Mouse (Mus musculus) testis, adult 2 months (tissue): Measurements from ENCODE around the gene Mgme1. TPM values are rescaled to one million over a fixed set of nuclear protein-coding genes. Genes with fewer than 3 reads are reported as not detected.
A peak's percentile ranks its signal among the peaks of the same experiment; 100 is the strongest.

Source experiments
- H3K27ac ChIP-seq: fragments of 200-500 bp; 2 replicates; pipeline ENCODE4 v1.5.1; 2012; ENCODE audit warnings: low read depth, low read length; ENCODE audit not compliant: control insufficient read depth, insufficient read depth
- H3K27me3 ChIP-seq: fragments of 200-500 bp; 2 replicates; pipeline ENCODE4 v1.6.1; 2012; ENCODE audit warnings: mild to moderate bottlenecking, low read length, moderate library complexity; ENCODE audit not compliant: control insufficient read depth, insufficient read depth
- H3K36me3 ChIP-seq: fragments of 200-500 bp; 2 replicates; pipeline ENCODE4 v1.6.1; 2012; ENCODE audit warnings: mild to moderate bottlenecking, low read length; ENCODE audit not compliant: control insufficient read depth, insufficient read depth
- H3K4me1 ChIP-seq: fragments of 200-500 bp; 2 replicates; pipeline ENCODE4 v1.6.1; 2012; ENCODE audit warnings: low read length; ENCODE audit not compliant: control insufficient read depth, insufficient read depth
- H3K4me3 ChIP-seq: fragments of 200-500 bp; 2 replicates; pipeline ENCODE4 v1.5.1; 2012; ENCODE audit warnings: low read depth, mild to moderate bottlenecking, low read length, moderate library complexity, mixed read lengths; ENCODE audit not compliant: control insufficient read depth
- CTCF ChIP-seq: fragments of 200-500 bp; IDR thresholded peaks from 2 replicates; pipeline ENCODE4 v1.5.1; 2012; ENCODE audit warnings: low read depth, mild to moderate bottlenecking, inconsistent platforms, low read length, moderate library complexity; ENCODE audit not compliant: control insufficient read depth, insufficient read depth, insufficient replicate concordance
- POLR2A ChIP-seq: fragments of 200-500 bp; IDR thresholded peaks from 2 replicates; pipeline ENCODE4 v1.6.1; 2012; ENCODE audit warnings: low read depth, mild to moderate bottlenecking, inconsistent platforms, low read length, moderate library complexity; ENCODE audit not compliant: control insufficient read depth
- polyA plus RNA-seq: library from polyadenylated mRNA; depleted of rRNA; stranded (reverse); fragments of >200 nt; gene quantifications from 2 replicates; pipeline ENCODE4 v1.2.3, GENCODE M21; 2012

Gene Mgme1
- polyA plus RNA-seq, 1 experiment, result 2.5 TPM

DNA sequence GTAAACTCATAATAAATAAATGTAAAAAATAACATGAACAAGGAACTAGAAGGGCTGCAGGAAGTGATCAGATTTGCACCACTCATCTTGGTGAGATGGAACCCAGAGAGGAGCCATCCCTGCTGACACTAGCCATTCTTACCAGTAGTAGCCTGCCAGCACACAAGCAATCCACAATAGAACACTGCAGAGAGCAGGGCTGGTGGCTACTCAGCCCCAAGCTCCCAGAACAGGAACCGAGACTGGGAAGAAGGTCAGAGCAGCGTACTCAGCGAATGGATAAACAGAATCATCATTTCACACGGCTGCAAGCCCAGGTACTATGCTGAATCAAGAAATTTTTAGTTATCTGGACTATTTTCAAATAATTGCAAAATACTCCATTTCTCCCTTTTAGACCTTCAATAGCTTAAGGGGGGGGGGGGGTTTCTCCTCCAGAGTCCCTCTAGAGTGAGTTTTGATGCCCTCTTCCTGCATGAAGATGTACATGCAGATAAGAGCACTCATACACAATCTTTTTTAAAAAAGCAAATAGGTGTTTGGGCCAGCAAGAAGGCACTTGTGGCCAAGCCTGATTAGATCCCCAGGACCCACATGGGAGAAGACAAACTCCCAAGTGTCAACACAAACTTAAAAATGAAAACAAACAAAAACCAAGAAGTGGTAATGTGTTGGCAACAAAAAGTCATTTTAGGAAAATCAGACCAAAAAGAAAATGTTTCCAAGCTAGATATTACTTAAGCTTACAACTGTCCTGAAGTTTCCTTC lies 4.4 kb upstream of the Mgme1 start:
- no peak overlapping the region for H3K27ac ChIP-seq
- H3K4me3 ChIP-seq, result no peak overlapping the region
- no peaks in the 10 kb centered on the region; the same call in 1 of the 2 replicates for H3K4me1 ChIP-seq
- no peaks in the 10 kb centered on the region for H3K27me3 ChIP-seq
- H3K36me3 ChIP-seq, result no peaks in the 10 kb centered on the region
- no peak for TF ChIP-seq POLR2A
- no peak for TF ChIP-seq CTCF

DNA sequence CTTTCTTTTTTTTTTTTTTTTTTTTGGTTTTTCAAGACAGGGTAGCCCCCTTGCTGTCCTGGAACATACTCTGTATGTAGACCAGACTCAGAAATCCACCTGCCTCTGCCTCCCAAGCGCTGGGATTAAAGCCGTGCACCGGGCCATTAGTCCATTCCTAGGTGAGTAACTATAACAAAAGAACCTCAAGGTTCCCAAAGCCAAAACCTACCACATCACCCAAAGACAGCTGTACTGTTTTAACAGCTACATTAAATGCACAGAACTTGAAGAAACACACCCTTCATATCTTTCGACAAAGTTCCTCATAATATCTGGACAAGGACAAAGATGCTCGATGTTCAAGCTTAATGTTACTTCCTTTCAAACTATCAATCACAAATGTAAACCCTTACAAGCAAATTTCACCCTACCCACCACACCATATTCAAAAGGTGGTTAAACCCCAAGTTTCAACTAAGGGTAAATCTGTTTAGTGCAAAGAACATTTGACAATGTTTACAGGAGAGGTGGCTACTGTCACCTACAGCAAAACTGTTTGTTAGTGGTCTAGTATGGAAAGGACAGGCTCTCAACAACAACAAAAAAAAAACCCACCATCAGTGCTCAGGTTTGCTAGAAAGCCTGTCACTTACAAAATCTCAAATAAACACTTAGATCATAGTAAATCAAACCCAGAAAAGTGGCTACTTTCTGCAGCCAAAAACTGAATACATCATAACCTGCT lies 3.3 kb upstream of the Mgme1 start:
- Histone ChIP-seq H3K4me1 (no peaks in the 10 kb centered on the region; the same call in 1 of the 2 replicates), H3K27me3 (no peaks in the 10 kb centered on the region), H3K36me3 (no peaks in the 10 kb centered on the region), H3K4me3 (no peak overlapping the region), H3K27ac (no peak overlapping the region)
- TF ChIP-seq POLR2A (no peak), CTCF (no peak)

GRCm38 (mm10) chr2:144267731-144268015 lies 2.8 kb upstream of the Mgme1 start:
- TF ChIP-seq CTCF (no peak), POLR2A (no peak)

DNA sequence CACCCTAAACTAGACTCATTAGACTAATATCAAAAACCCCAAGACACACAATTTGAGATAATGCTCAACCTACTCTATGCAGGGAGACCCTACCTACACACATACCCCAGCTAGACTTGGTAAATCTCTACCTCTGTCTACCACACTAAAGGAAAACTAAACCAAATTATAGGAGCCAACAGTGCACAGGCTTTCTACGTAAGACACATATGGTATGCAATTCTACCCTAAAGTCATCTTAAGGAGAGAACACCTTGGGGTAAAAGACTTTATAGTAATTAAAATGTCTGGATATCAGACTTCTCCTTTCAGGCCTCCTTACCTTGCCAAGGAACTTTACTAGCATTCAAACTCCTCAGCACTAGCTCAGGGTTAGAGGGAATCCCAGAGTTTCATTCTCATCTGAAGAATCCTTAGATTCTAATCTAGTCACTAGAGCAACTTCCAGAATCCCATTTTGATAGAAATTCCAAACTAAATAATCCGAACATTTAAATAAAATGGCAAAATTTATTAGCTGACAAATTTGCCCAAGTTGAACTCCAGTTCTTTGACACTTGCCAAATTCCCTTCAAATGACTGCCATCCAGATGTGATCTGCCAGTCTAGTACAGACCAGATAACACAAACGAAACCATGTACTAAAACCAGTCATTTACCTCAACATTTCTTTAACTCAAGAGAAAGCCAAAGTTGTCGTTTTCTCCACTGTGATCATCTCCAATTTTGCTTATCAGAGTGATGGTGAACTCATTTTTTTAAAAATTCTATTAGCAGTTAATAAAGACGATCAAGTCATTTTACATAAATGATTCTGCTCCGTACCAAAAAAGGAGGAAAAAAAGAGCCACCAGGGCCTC lies 1.8 kb upstream of the Mgme1 start:
- H3K4me3 ChIP-seq, result no peak overlapping the region
- H3K27ac ChIP-seq, result no peak overlapping the region
- H3K27me3 ChIP-seq, result no peaks in the 10 kb centered on the region
- no peaks in the 10 kb centered on the region for H3K36me3 ChIP-seq
- no peaks in the 10 kb centered on the region; the same call in 1 of the 2 replicates for H3K4me1 ChIP-seq
- TF ChIP-seq POLR2A, result no peak
- no peak for TF ChIP-seq CTCF

More at GRCm38 (mm10) chr2:144267731-144268015, 2.8 kb upstream of the Mgme1 start:
- H3K27me3 ChIP-seq, result no peaks in the 10 kb centered on the region
- H3K4me1 ChIP-seq, result no peaks in the 10 kb centered on the region; the same call in 1 of the 2 replicates
- H3K36me3 ChIP-seq, result no peaks in the 10 kb centered on the region
- no peak overlapping the region for H3K27ac ChIP-seq
- no peak overlapping the region for H3K4me3 ChIP-seq

- Histone ChIP-seq H3K4me3 (peak overlapping the region; percentile 10; the same call in 1 of the 2 replicates), H3K27ac (no peak overlapping the region), H3K36me3 (no peaks in the 10 kb centered on the region), H3K27me3 (no peaks in the 10 kb centered on the region), H3K4me1 (no peaks in the 10 kb centered on the region; the same call in 1 of the 2 replicates)
- TF ChIP-seq POLR2A (no peak), CTCF (no peak)
Observed at GRCm38 (mm10) chr2:144269306-144269650, 1.2 kb upstream of the Mgme1 start.

- Histone ChIP-seq H3K4me3 (peak overlapping the region; percentile 95), H3K4me1 (no peaks in the 10 kb centered on the region; the same call in 1 of the 2 replicates), H3K27ac (peak overlapping the region; percentile 82), H3K36me3 (no peaks in the 10 kb centered on the region), H3K27me3 (no peaks in the 10 kb centered on the region)
- TF ChIP-seq POLR2A, result no peak
- TF ChIP-seq CTCF, result no peak
Observed at GRCm38 (mm10) chr2:144269679-144270475, 586 bp upstream of the Mgme1 start.
